Mouse (Mus musculus) CH12F3 (cell line): ENCODE results near the gene Srebf1.

Experiments used
- in situ Hi-C: fragments of 300-500 bp; cut with MboI; formaldehyde crosslinking; loops from 2 replicates; pipeline ENCODE4 v1.14.3; 2020; ENCODE audit warnings: low sequenced_read_pairs

The Srebf1 gene

GRCm38 (mm10) chr11:60222469-60223236 lies at the start of gene Srebf1:
Srebf1 (minus strand) TSS chr11:60222581.
- in situ Hi-C loops, result no loop called here

GRCm38 (mm10) chr11:60268563-60268962 lies 46.2 kb upstream of the Srebf1 start:
- in situ Hi-C loops, result no loop called here

- in situ Hi-C loops, result no loop called here
Observed at GRCm38 (mm10) chr11:60265271-60265985, 43.0 kb upstream of the Srebf1 start.

GRCm38 (mm10) chr11:60264651-60265050 lies 42.3 kb upstream of the Srebf1 start:
- in situ Hi-C loops, result no loop called here

GRCm38 (mm10) chr11:60262396-60262795 lies 40.0 kb upstream of the Srebf1 start:
- in situ Hi-C loops, result no loop called here

GRCm38 (mm10) chr11:60260743-60261142 lies 38.4 kb upstream of the Srebf1 start:
- in situ Hi-C loops, result no loop called here

GRCm38 (mm10) chr11:60257696-60258095 lies 35.3 kb upstream of the Srebf1 start:
- in situ Hi-C loops, result no loop called here

GRCm38 (mm10) chr11:60256713-60257112 lies 34.3 kb upstream of the Srebf1 start:
- in situ Hi-C loops, result no loop called here

GRCm38 (mm10) chr11:60256176-60256681 lies 33.8 kb upstream of the Srebf1 start:
- in situ Hi-C loops, result no loop called here

- in situ Hi-C loops, result no loop called here
Observed at GRCm38 (mm10) chr11:60255639-60256038, 33.3 kb upstream of the Srebf1 start.

- in situ Hi-C loops, result no loop called here
Observed at GRCm38 (mm10) chr11:60255181-60255580, 32.8 kb upstream of the Srebf1 start.

GRCm38 (mm10) chr11:60254308-60254707 lies 31.9 kb upstream of the Srebf1 start:
- in situ Hi-C loops, result no loop called here

GRCm38 (mm10) chr11:60253546-60253945 lies 31.2 kb upstream of the Srebf1 start:
- in situ Hi-C loops, result no loop called here

GRCm38 (mm10) chr11:60250971-60251643 lies 28.7 kb upstream of the Srebf1 start:
- in situ Hi-C loops, result no loop called here

- in situ Hi-C loops, result no loop called here
Observed at GRCm38 (mm10) chr11:60249885-60250284, 27.5 kb upstream of the Srebf1 start.

- in situ Hi-C loops, result no loop called here
Observed at GRCm38 (mm10) chr11:60248596-60249404, 26.4 kb upstream of the Srebf1 start.

- in situ Hi-C loops, result no loop called here
Observed at GRCm38 (mm10) chr11:60247753-60248550, 25.6 kb upstream of the Srebf1 start.

- in situ Hi-C loops, result no loop called here
Observed at GRCm38 (mm10) chr11:60246077-60246476, 23.7 kb upstream of the Srebf1 start.

GRCm38 (mm10) chr11:60244503-60245143 lies 22.2 kb upstream of the Srebf1 start:
- in situ Hi-C loops, result no loop called here
